Mouse (Mus musculus) embryo, embryonic 10 days (tissue): ENCODE measurements around the gene Cdc16.

Experiments used
- DNase-seq: peaks from one replicate; pipeline ENCODE4 v3.0.0-alpha.2; 2015; ENCODE audit warnings: low spot score

Cdc16 gene

DNA sequence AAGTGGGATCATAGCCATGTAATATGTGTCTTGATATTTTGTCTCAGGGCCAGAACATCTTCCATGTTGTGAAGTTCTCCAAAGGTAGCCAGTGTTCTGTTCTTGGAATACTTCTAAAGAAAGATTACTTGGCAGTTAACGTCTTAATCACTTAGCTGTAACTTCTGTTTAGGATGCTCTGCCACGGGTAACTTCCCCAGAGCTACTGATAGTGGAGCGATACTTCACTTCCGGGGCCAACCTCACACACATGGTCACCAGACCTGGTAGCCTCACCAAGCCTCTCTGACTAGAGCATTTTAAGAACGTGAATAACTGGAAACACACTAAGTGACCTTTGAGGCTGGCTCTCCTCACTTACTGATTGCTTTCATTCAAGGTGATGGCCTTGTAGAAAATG, 42.1 kb downstream of the Cdc16 start:
- no peak for DNase-seq

- DNase-seq: no peak
Observed at GRCm38 (mm10) chr8:13828598-13829172, 71.2 kb downstream of the Cdc16 start.
